Mouse (Mus musculus) duodenum, adult 2 months (tissue): ENCODE measurements around the gene Zfp995. TPM values are rescaled to one million over a fixed set of nuclear protein-coding genes. Genes with fewer than 3 reads are reported as not detected.

Experiments used
- polyA plus RNA-seq: library from polyadenylated mRNA; depleted of rRNA; stranded (reverse); fragments of >200 nt; gene quantifications from 2 replicates; pipeline ENCODE4 v1.2.3, GENCODE M21; 2012; ENCODE audit warnings: low replicate concordance; rRNA removed

The Zfp995 gene
- polyA plus RNA-seq: 0.53 TPM in 1 of 2 replicates, not detected in the other

GRCm38 (mm10) chr17:21909456-21910052, at the start of gene Zfp995:
Zfp995 (minus strand) TSS chr17:21909926.

GRCm38 (mm10) chr17:21845545-21846321, 64.0 kb downstream of the Zfp995 start, which contains the start of gene Zfp820:
Zfp820 (minus strand) TSS chr17:21845772.

Other genes starting within 250 kb of the Zfp995 start
- gene Gm10226, start 218.1 kb downstream of the Zfp995 start, polyA plus RNA-seq: not detected in 2 replicates
- gene Zfp760, start 202.2 kb downstream of the Zfp995 start, polyA plus RNA-seq: 0.06 and 0.08 TPM in 2 replicates
- 0.25 and 0.63 TPM in 2 replicates for gene Zfp229, start 179.1 kb downstream of the Zfp995 start, polyA plus RNA-seq
- gene Zfp820, start 64.2 kb downstream of the Zfp995 start, polyA plus RNA-seq: 0.14 TPM in 1 of 2 replicates, not detected in the other
- gene Zfp942, start 52.5 kb upstream of the Zfp995 start, polyA plus RNA-seq: 1.1 and 1.4 TPM in 2 replicates
- 1.3 TPM in 2 replicates for gene Zfp943, start 52.6 kb upstream of the Zfp995 start, polyA plus RNA-seq